Mouse (Mus musculus) mesoderm, embryonic 11.5 days (tissue): Measurements from ENCODE around the gene Tmem132b.
A peak's percentile ranks its signal among the peaks of the same experiment; 100 is the strongest.

ENCODE experiments used
- DNase-seq: peaks from one replicate; pipeline ENCODE4 v3.0.0-alpha.2; 2012; ENCODE audit warnings: low read depth, low spot score

Gene Tmem132b

DNA sequence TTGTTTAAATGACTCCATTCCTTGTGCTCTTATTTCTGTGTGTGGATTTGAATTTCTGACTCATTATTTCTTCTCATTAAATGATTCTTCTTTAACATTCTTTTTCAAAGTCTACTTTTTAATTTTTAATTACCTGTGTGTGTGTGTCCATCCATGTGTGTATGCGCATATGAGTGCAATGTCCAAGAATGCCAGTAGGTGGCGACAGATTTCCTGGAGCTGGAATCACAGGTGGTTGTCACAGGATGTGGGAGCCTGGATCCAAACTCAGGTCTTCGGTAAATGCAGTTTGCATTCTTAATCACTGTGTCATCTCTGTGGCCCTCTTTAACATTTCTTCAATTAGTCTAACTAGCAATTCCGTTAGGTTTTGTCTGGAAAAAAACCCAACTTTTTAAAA is 240.7 kb downstream of the Tmem132b start:
- no peak for DNase-seq

- DNase-seq: peak; percentile 22
These were observed 241.2 kb downstream of the Tmem132b start for GRCm38 (mm10) chr5:125772756-125773155.

DNA sequence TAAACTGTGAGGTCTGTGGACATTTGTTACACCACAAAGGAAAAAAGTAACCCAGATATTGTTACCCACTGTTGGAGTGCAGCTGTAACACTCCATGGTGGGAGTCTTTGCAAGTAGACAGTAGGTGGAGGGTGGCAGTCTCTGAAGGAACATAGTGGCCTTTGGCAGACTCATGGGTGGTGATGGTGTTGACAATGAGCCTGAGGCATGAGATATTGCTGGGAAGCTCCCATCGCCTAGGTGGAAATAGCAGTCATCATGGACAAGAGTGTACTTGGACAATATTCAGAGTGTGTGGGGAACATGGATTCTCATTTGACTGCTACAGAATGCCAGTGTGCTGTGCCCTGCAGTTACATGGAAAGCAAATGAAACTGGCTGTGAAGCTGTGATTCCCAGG is 248.8 kb downstream of the Tmem132b start:
- no peak for DNase-seq

DNA sequence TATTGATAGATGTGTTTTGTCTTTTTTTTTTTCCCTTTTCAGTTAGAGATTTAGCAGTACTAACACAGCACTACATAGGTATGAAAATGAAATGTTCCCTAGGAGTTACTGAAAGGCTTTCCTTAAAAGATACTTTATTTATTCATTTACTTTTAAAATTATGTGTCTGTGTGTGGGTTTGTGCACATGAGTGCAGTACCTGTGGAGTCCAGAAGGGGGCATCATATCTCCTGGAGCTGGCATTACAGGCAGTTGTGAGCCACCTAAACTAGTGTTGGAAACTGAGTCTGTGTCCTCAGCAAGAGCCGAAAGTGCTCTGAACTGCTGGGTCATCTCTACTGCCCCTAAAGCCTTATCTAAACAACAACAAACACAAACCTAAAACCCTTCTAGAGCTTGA is 261.1 kb downstream of the Tmem132b start:
- DNase-seq: no peak

DNA sequence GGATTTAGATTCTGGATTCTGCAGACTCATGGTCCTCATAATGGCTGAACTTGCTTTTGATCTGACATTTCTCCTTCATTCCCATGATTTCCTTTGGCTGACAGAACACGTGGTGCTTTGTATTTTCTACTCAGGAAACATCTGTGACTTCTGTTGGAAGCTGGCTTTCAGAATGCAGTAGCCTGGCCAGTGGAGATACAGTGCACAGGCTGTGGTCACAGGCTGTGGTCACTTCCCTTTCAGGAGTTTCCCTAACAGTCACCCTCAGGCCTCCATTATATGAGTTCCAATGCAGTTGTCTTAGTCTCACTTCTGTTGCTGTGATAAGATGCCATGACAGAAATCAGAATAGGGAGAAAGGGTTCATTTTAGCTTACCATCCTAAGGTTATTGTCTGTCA is 262.7 kb downstream of the Tmem132b start:
- no peak for DNase-seq

DNA sequence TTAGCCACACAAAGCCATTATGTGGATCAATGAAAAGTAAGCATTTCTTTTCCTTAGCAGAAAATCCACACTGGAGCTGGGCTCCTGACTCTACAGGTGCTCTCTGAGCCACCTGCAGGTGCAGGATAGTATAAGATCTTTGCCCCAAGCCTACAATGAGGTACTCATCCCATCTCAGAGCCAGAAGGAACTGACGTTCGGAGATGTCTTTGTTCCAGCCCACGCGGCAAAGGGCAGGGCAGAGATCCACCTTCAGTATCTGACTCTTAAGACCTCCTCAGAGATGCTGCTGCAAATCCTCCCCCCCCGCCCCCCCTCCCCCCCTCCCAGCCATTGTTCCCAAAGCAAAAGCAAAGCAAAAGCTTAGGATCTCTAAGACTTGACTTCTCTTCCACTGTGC is 268.0 kb downstream of the Tmem132b start:
- DNase-seq: no peak

DNA sequence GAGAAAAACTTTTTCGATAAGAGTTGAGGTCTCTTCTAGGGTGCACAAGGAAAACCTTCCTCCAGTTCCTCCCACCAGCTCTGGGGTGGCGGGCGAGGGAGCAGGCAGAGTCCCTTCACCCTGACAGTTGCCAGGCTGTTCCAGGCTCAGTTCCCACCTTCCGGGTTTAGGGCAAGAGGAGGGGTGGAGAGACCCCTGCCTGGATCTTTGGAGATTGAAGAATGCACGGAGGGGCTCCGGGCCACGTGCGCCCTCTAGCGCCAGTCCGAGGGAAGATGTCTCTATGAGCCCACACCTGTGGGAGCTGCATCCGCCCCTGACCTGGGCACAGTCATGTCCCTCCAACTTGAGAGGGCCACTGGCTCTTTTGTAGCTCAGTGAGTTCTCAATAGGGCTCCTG is 268.5 kb downstream of the Tmem132b start:
- DNase-seq: peak; percentile 54

DNA sequence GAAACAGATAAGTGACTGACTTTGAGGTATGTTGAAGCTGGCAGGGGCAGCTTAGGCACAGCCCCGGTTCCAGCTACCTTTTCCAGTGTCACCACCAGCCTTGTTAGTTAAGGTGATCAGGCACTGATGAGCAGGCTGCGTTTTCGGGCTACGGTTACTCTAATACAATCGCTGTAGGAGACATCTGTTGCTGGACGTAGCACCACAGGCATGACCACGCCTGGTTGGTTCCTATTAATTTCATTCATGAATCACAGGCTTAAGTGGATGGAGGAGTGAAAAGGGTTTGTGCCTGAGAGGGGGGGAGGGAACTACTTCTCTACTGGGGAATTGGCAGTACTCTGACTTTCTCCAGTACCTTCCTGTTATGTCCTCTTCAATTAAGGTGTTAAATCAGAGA is 271.2 kb downstream of the Tmem132b start:
- no peak for DNase-seq

- no peak for DNase-seq
These were observed 273.8 kb downstream of the Tmem132b start for GRCm38 (mm10) chr5:125805327-125805726.

- no peak for DNase-seq
These were observed 276.3 kb downstream of the Tmem132b start for GRCm38 (mm10) chr5:125807861-125808260.

DNA sequence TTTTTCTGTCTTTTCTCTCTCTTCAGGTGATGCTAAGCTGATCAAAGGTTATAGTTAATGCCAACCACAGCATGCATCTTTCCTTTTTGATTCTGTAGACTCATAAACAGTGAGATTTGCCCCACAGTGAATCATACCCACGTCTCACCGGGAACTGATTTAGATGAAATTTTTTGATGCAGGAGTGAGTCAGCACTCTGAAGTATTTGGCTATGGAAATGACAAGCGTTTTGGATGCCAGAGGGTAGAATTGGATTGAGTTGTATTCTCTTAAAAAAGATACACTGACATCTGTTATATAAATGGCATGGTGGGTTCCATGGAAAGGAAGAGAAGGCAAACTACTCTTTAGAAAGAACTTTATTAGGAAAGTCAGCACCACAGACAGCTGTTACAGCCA is 297.8 kb downstream of the Tmem132b start:
- no peak for DNase-seq

DNA sequence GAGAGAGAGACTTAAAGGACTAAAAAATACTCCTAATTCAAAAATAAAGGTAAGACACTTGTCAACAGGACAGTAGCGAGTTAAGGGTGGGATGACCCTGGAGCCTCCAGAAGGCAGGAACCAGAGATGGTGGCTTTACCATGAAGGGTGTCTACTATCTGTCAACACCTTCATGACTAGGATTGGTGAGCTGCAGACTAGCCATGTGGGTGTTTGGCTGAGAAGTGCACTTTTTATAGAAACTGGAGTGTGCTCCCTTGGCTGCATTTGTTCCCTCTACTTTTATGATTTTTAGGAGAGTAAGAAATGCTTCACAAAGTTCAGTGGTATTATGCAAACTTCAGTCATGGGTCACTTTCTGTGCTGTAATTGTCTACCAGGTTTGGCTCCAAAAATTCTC is 304.3 kb downstream of the Tmem132b start:
- no peak for DNase-seq

GRCm38 (mm10) chr5:125836761-125837160 is 305.2 kb downstream of the Tmem132b start:
- no peak for DNase-seq
